Comparison of ENCODE assay signal across 9 mouse cellular contexts in genomic region chr5:107960532-107961202, GRCm38 (mm10). TPM values are rescaled to one million over a fixed set of nuclear protein-coding genes. Genes with fewer than 3 reads are reported as not detected.
DNase-seq lines count a peak whose midpoint lies in the region; ATAC-seq and TF ChIP-seq lines count a peak whose summit lies in the region.
"Had no signal": no experiment of that assay in that cellular context is flagged by ENCODE, and none has a peak within 500 bp of the region (broad histone marks: within the 10 kb centered on the region; RNA-seq: fewer than 3 reads in every experiment).

No protein-coding gene starts in this region.

- no peak for DNase-seq in kidney, postnatal 0 days (ENCODE audit: low spot score)
- DNase-seq in kidney, postnatal 36 days: no peak
- peak; percentile 44 for DNase-seq in lung, embryonic 14.5 days
- peak; percentile 66 for DNase-seq in stomach, postnatal 0 days (ENCODE audit: low spot score)
- no peak for DNase-seq in gastrocnemius, adult 18-20 months (ENCODE audit: low spot score)
- no peak for DNase-seq in frontal cortex, postnatal 25 days (ENCODE audit: low spot score in 2 of 2)
- no peak for DNase-seq in cerebellum, adult 11-12 months

- WGBS in kidney, postnatal 0 days: 44% methylated on average over 14 of the region's 14 CpGs
- WGBS in lung, embryonic 14.5 days: 40% methylated on average over 14 of the region's 14 CpGs
- 47% methylated on average over 14 of the region's 14 CpGs for WGBS in stomach, postnatal 0 days

- no peak overlapping the region for H3K4me3 ChIP-seq in kidney, postnatal 0 days (replicated peaks; ENCODE audit: low read depth, low read length)
- peak overlapping the region; percentile 8; the same call in 1 of the 2 replicates for H3K4me3 ChIP-seq in lung, embryonic 14.5 days (ENCODE audit: low read depth, low read length)
- peak overlapping the region; percentile 21 for H3K4me3 ChIP-seq in stomach, postnatal 0 days (ENCODE audit: low read depth, low read length)
- H3K4me3 ChIP-seq: neural tube, embryonic 12.5 days had no signal

- no peak overlapping the region for H3K27ac ChIP-seq in kidney, postnatal 0 days
- H3K27ac ChIP-seq in lung, embryonic 14.5 days (ENCODE audit: low read depth): no peak overlapping the region
- peak overlapping the region; percentile 63; the same call in 1 of the 2 replicates for H3K27ac ChIP-seq in stomach, postnatal 0 days (replicated peaks)
- H3K27ac ChIP-seq: neural tube, embryonic 12.5 days had no signal

- no peak for TF ChIP-seq CTCF in kidney, postnatal 0 days (IDR thresholded peaks at IDR 0.05; ENCODE audit: low read depth)
- TF ChIP-seq CTCF in lung, embryonic 14.5 days (IDR thresholded peaks at IDR 0.05; ENCODE audit: low read depth): no peak
- peak; percentile 36 for TF ChIP-seq CTCF in stomach, postnatal 0 days (IDR thresholded peaks at IDR 0.05; ENCODE audit: low read depth)

- no peak for TF ChIP-seq EP300 in stomach, postnatal 0 days (optimal IDR thresholded peaks at IDR 0.05)

- no peaks in the 10 kb centered on the region for H3K9me3 ChIP-seq in kidney, postnatal 0 days (replicated peaks; ENCODE audit: low read length)
- H3K9me3 ChIP-seq in lung, embryonic 14.5 days (ENCODE audit: low read depth, low read length): no peaks in the 10 kb centered on the region
- H3K9me3 ChIP-seq in stomach, postnatal 0 days (ENCODE audit: control insufficient read depth, low read length): no peaks in the 10 kb centered on the region
- H3K9me3 ChIP-seq: neural tube, embryonic 12.5 days had no signal

- H3K4me1 ChIP-seq in kidney, postnatal 0 days (replicated peaks; ENCODE audit: insufficient read depth, low read length): 0 out of 2 replicates have a peak, but pooled peaks cover 12% of the 10 kb centered on the region
- H3K4me1 ChIP-seq in lung, embryonic 14.5 days (ENCODE audit: insufficient read depth): peaks cover 10% of the 10 kb centered on the region
- no peaks in the 10 kb centered on the region; the same call in 1 of the 2 replicates for H3K4me1 ChIP-seq in stomach, postnatal 0 days (replicated peaks; ENCODE audit: control insufficient read depth, insufficient read depth)
- H3K4me1 ChIP-seq: neural tube, embryonic 12.5 days had no signal

- ATAC-seq in kidney, postnatal 0 days (replicated peaks; ENCODE audit: low FRiP score, low read depth): no peak
- peak; percentile 91 for ATAC-seq in granulocyte monocyte progenitor cell, adult 5-6 weeks (replicated peaks; ENCODE audit: poor library complexity, severe bottlenecking)
- peak; percentile 69 for ATAC-seq in lung, embryonic 14.5 days (ENCODE audit: insufficient read depth)
- ATAC-seq in stomach, postnatal 0 days (ENCODE audit: low FRiP score, low TSS enrichment): peak; percentile 90

- H3K9ac ChIP-seq in kidney, postnatal 0 days (ENCODE audit: low read depth, low read length): no peak overlapping the region
- H3K9ac ChIP-seq in lung, embryonic 14.5 days: no peak overlapping the region
- H3K9ac ChIP-seq in stomach, postnatal 0 days (ENCODE audit: low read length): peak overlapping the region; percentile 35; the same call in 1 of the 2 replicates
- H3K9ac ChIP-seq: neural tube, embryonic 12.5 days had no signal

- H3K4me2 ChIP-seq in kidney, postnatal 0 days (ENCODE audit: low read length): peak overlapping the region; percentile 37
- peak overlapping the region; percentile 47 for H3K4me2 ChIP-seq in lung, embryonic 14.5 days
- H3K4me2 ChIP-seq in stomach, postnatal 0 days (replicated peaks; ENCODE audit: low read depth): peak overlapping the region; percentile 39; the same call in 1 of the 2 replicates
- H3K4me2 ChIP-seq: neural tube, embryonic 12.5 days had no signal

- no peaks in the 10 kb centered on the region for H3K27me3 ChIP-seq in kidney, postnatal 0 days (ENCODE audit: insufficient read depth, low read length)
- H3K27me3 ChIP-seq in lung, embryonic 14.5 days (ENCODE audit: insufficient read depth, low read length): no peaks in the 10 kb centered on the region
- no peaks in the 10 kb centered on the region for H3K27me3 ChIP-seq in stomach, postnatal 0 days (ENCODE audit: control insufficient read depth, insufficient read depth, low read length)
- H3K27me3 ChIP-seq: neural tube, embryonic 12.5 days had no signal

- no peaks in the 10 kb centered on the region for H3K36me3 ChIP-seq in kidney, postnatal 0 days (ENCODE audit: insufficient read depth, low read length)
- no peaks in the 10 kb centered on the region for H3K36me3 ChIP-seq in lung, embryonic 14.5 days (ENCODE audit: insufficient read depth)
- H3K36me3 ChIP-seq in stomach, postnatal 0 days (ENCODE audit: control insufficient read depth, insufficient read depth, low read length): no peaks in the 10 kb centered on the region
- H3K36me3 ChIP-seq: neural tube, embryonic 12.5 days had no signal

RNA-seq across cellular contexts. Expression of gene Fam69a, which starts 26.2 kb away (rescaled TPM):
- 23.6 and 27.4 TPM in 2 replicates for polyA plus RNA-seq in kidney, postnatal 0 days (2015; fragmentation: Nextera tagmentation; extraction: Ambion mirVana)
- total RNA-seq in granulocyte monocyte progenitor cell, adult 5-6 weeks (2014; fragmentation: Nextera tagmentation): 21.8 and 32.0 TPM in 2 replicates
- total RNA-seq in granulocyte monocyte progenitor cell, adult 5-6 weeks (2017): 16.8 and 22.9 TPM in 2 replicates
- 20.0 and 22.6 TPM in 2 replicates for polyA plus RNA-seq in lung, embryonic 14.5 days (2014; fragmentation: Nextera tagmentation; extraction: Ambion mirVana)
- 15.5 and 16.3 TPM in 2 replicates for polyA plus RNA-seq in stomach, postnatal 0 days (2015; fragmentation: Nextera tagmentation; extraction: Ambion mirVana)
- 10 to 100 TPM; 20.2 to 29.6 TPM for total RNA-seq in gastrocnemius, adult 18-20 months (2021)

Comparison
In these comparisons a context has a peak if more than half of its experiments do, and no peak if none do; other contexts are left out.
1. DNase-seq: peak in lung, embryonic 14.5 days (single experiment) and stomach, postnatal 0 days (single experiment); none in kidney, postnatal 0 days (single experiment), kidney, postnatal 36 days (0 of 2), gastrocnemius, adult 18-20 months (single experiment), frontal cortex, postnatal 25 days (0 of 2) and cerebellum, adult 11-12 months (single experiment).
2. Peak in every context shown above with its lines, with median percentiles within 50 percentile points of each other: H3K4me2 ChIP-seq.